In the genomic region with DNA sequence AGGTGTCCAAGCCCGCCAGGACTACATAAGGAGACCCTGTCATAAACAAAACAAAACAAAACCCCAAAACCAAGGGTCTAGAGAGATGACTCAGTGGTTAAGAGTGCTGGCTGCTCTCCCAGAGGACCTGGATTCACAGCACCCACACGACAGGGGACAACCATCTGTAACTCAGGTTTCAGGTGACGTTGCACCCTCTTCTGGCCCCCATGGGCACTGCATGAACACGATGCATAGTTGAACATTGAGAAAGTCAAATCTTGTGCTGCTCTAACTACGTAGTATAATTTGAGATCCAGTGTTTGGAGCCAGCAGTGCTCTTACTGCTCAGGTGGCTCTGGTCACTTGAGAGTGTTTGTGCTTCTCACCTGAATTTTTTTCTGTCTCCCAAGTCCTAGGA, we compare ENCODE assay signal across 15 mouse cellular contexts. TPM values are rescaled to one million over a fixed set of nuclear protein-coding genes. Genes with fewer than 3 reads are reported as not detected.
"Had no signal": no experiment of that assay in that cellular context is flagged by ENCODE, and none has a peak within 500 bp of the region (broad histone marks: within the 10 kb centered on the region; RNA-seq: fewer than 3 reads in every experiment).

No protein-coding gene starts in this region.

- DNase-seq: kidney, adult 18-20 months; kidney, postnatal 25 days; liver; liver, embryonic 13.5 days; liver, postnatal 0 days; lung, postnatal 10 days; right cerebral cortex, adult 18-20 months; right cerebral cortex, postnatal 25 days; thymus, postnatal 25 days had no signal

- H3K4me1 ChIP-seq: liver, embryonic 13.5 days had no signal

- H3K36me3 ChIP-seq: limb, embryonic 12.5 days; liver, embryonic 13.5 days; midbrain, embryonic 12.5 days; neural tube, embryonic 15.5 days had no signal

- H3K9me3 ChIP-seq: liver, embryonic 13.5 days; midbrain, embryonic 12.5 days; neural tube, embryonic 15.5 days had no signal

- H3K9ac ChIP-seq: limb, embryonic 12.5 days; liver, embryonic 13.5 days; liver, postnatal 0 days; midbrain, embryonic 12.5 days; neural tube, embryonic 15.5 days had no signal

- H3K27ac ChIP-seq: limb, embryonic 12.5 days; liver, embryonic 13.5 days; macrophage; midbrain, embryonic 12.5 days; neural tube, embryonic 15.5 days had no signal

- H3K4me3 ChIP-seq: limb, embryonic 12.5 days; liver, embryonic 13.5 days; megakaryocyte, embryonic 14.5 days; midbrain, embryonic 12.5 days; myocyte; neural tube, embryonic 15.5 days had no signal

RNA-seq across cellular contexts. Expression of a gene that starts 41.2 kb away (rescaled TPM):
- polyA plus RNA-seq: macrophage had no signal
